Mouse (Mus musculus): Measurements from ENCODE around the gene 9930111J21Rik1. TPM values are rescaled to one million over a fixed set of nuclear protein-coding genes. Genes with fewer than 3 reads are reported as not detected.
"Not testable (repeated sequence)": the region's sequence is repeated elsewhere in the genome, so short reads cannot be mapped to it uniquely, and the experiment has no call there.

9930111J21Rik1 gene
- polyA plus RNA-seq, 1 experiment from 2014 or later: 0.74 TPM

- not testable (repeated sequence) for H3K9ac ChIP-seq (ENCODE audit: low read length); H3K9me3 ChIP-seq (replicated peaks; ENCODE audit: control insufficient read depth, low read length); ATAC-seq (replicated peaks; ENCODE audit: extremely low read depth, insufficient read depth, low FRiP score); H3K36me3 ChIP-seq (ENCODE audit: control insufficient read depth, insufficient read depth); H3K4me2 ChIP-seq (ENCODE audit: low read depth, low read length); H3K4me1 ChIP-seq (ENCODE audit: control insufficient read depth, insufficient read depth, low read length); H3K27me3 ChIP-seq (ENCODE audit: control insufficient read depth, insufficient read depth, low read length); H3K27ac ChIP-seq (ENCODE audit: low read length); H3K4me3 ChIP-seq (ENCODE audit: low read length)
- 67% methylated on average over 6 of the region's 6 CpGs for whole genome bisulfite sequencing
These were observed 78.3 kb downstream of the 9930111J21Rik1 start for GRCm38 (mm10) chr11:48900654-48901566.

- H3K4me2 ChIP-seq (ENCODE audit: low read depth, low read length): no peak overlapping the region
- H3K36me3 ChIP-seq (ENCODE audit: control insufficient read depth, insufficient read depth): no peaks in the 10 kb centered on the region
- H3K4me1 ChIP-seq (ENCODE audit: control insufficient read depth, insufficient read depth, low read length): no peaks in the 10 kb centered on the region
- no peak overlapping the region for H3K27ac ChIP-seq (ENCODE audit: low read length)
- no peaks in the 10 kb centered on the region for H3K27me3 ChIP-seq (ENCODE audit: control insufficient read depth, insufficient read depth, low read length)
- no peak overlapping the region for H3K9ac ChIP-seq (ENCODE audit: low read length)
- ATAC-seq (replicated peaks; ENCODE audit: extremely low read depth, insufficient read depth, low FRiP score): no peak
- no peak overlapping the region for H3K4me3 ChIP-seq (ENCODE audit: low read length)
- H3K9me3 ChIP-seq (replicated peaks; ENCODE audit: control insufficient read depth, low read length): no peaks in the 10 kb centered on the region
- 67% methylated on average over 2 of the region's 2 CpGs for WGBS
These were observed 80.3 kb downstream of the 9930111J21Rik1 start for GRCm38 (mm10) chr11:48898812-48899431.

Other genes with a start within 250 kb of the 9930111J21Rik1 start
- 382 and 390 TPM in 2 replicates for gene Rack1, start 179.1 kb downstream of the 9930111J21Rik1 start, polyA plus RNA-seq (2015; fragmentation: Nextera tagmentation; extraction: Ambion mirVana)
- gene Trim41, start 162.0 kb downstream of the 9930111J21Rik1 start, polyA plus RNA-seq (2015; fragmentation: Nextera tagmentation; extraction: Ambion mirVana): 4.2 and 4.3 TPM in 2 replicates
- 0.89 and 0.98 TPM in 2 replicates for gene Trim7, start 153.3 kb downstream of the 9930111J21Rik1 start, polyA plus RNA-seq (2015; fragmentation: Nextera tagmentation; extraction: Ambion mirVana)
- 0.55 and 0.66 TPM in 2 replicates for gene Gm12184, start 152.7 kb downstream of the 9930111J21Rik1 start, polyA plus RNA-seq (2015; fragmentation: Nextera tagmentation; extraction: Ambion mirVana)
- gene Irgm1, start 107.7 kb downstream of the 9930111J21Rik1 start, polyA plus RNA-seq (2015; fragmentation: Nextera tagmentation; extraction: Ambion mirVana): 11.6 and 14.5 TPM in 2 replicates
- gene Gm5431, start 77.2 kb downstream of the 9930111J21Rik1 start, polyA plus RNA-seq (2015; fragmentation: Nextera tagmentation; extraction: Ambion mirVana): 0.15 and 0.28 TPM in 2 replicates
- gene Psme2b, start 33.2 kb downstream of the 9930111J21Rik1 start, polyA plus RNA-seq (2015; fragmentation: Nextera tagmentation; extraction: Ambion mirVana): 2.7 and 10.4 TPM in 2 replicates
- 0.07 TPM in 1 of 2 replicates, not detected in the other for gene Olfr56, start 509 bp downstream of the 9930111J21Rik1 start, polyA plus RNA-seq (2015; fragmentation: Nextera tagmentation; extraction: Ambion mirVana)
- 0.10 and 0.13 TPM in 2 replicates for gene Gm12185, start 12.8 kb upstream of the 9930111J21Rik1 start, polyA plus RNA-seq (2015; fragmentation: Nextera tagmentation; extraction: Ambion mirVana)
- 2.2 and 6.3 TPM in 2 replicates for gene Tgtp1, start 14.8 kb upstream of the 9930111J21Rik1 start, polyA plus RNA-seq (2015; fragmentation: Nextera tagmentation; extraction: Ambion mirVana)
- 0.87 and 1.2 TPM in 2 replicates for gene 9930111J21Rik2, start 71.8 kb upstream of the 9930111J21Rik1 start, polyA plus RNA-seq (2015; fragmentation: Nextera tagmentation; extraction: Ambion mirVana)
- gene Tgtp2, start 84.8 kb upstream of the 9930111J21Rik1 start, polyA plus RNA-seq (2015; fragmentation: Nextera tagmentation; extraction: Ambion mirVana): 3.8 and 8.0 TPM in 2 replicates
- gene Ifi47, start 97.2 kb upstream of the 9930111J21Rik1 start, polyA plus RNA-seq (2015; fragmentation: Nextera tagmentation; extraction: Ambion mirVana): 3.6 and 7.6 TPM in 2 replicates
- 0.10 and 0.18 TPM in 2 replicates for gene Olfr1396, start 135.5 kb upstream of the 9930111J21Rik1 start, polyA plus RNA-seq (2015; fragmentation: Nextera tagmentation; extraction: Ambion mirVana)
- gene Olfr1395, start 162.9 kb upstream of the 9930111J21Rik1 start, polyA plus RNA-seq (2015; fragmentation: Nextera tagmentation; extraction: Ambion mirVana): not detected in 2 replicates
- not detected in 2 replicates for gene Olfr1394, start 175.0 kb upstream of the 9930111J21Rik1 start, polyA plus RNA-seq (2015; fragmentation: Nextera tagmentation; extraction: Ambion mirVana)
- gene Btnl9, start 207.8 kb upstream of the 9930111J21Rik1 start, polyA plus RNA-seq (2015; fragmentation: Nextera tagmentation; extraction: Ambion mirVana): 6.4 and 8.0 TPM in 2 replicates
- gene Zfp62, start 223.9 kb upstream of the 9930111J21Rik1 start, polyA plus RNA-seq (2015; fragmentation: Nextera tagmentation; extraction: Ambion mirVana): 28.3 and 30.0 TPM in 2 replicates

All from heart, embryonic 16.5 days (tissue).